9 mouse cellular contexts compared by ENCODE assay signal in the genomic region with DNA sequence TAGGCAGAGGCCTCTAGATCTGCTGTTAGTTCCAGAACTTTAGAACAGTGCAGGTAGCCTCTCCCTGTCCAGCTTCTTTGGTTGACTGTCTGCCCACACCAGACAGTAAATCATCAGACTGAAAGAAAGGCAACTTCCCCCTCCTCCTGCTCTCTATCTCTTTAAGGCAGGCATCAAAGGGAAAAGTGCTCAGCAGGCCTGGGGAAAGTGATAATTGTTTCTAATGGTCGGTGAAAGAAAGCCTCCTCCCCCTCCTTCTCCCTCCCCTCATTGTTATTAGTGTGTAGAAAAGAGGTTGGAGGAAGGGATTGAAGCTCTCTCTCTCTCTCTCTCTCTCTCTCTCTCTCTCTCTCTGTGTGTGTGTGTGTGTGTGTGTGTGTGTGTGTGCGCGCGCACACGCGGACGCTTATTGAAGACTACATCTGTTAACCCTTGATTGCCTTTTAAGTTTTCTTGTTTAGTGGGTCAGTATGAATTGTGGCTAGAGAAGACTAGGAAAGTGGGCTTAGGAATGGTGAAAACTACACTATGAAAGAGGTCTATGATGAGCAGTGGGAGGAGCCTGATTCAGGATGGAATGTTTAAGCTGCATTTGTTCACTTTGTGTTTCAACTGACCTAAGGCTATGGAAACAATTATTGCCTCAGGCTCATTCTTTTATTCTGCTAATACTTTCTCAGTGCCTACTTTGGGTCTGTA.
DNase-seq lines count a peak whose midpoint lies in the region; ATAC-seq and TF ChIP-seq lines count a peak whose summit lies in the region.
"Had no signal": no experiment of that assay in that cellular context is flagged by ENCODE, and none has a peak within 500 bp of the region (broad histone marks: within the 10 kb centered on the region; RNA-seq: fewer than 3 reads in every experiment).

No protein-coding gene starts in this region.

- no peak overlapping the region for H3K9ac ChIP-seq in ES-E14 (ENCODE audit: insufficient read depth, low read depth, low read length, poor library complexity, severe bottlenecking)

- H3K27ac ChIP-seq in ES-E14 (ENCODE audit: insufficient read depth, low read depth, low read length, poor library complexity, severe bottlenecking) = no peak overlapping the region
- peak overlapping the region; percentile 77 for H3K27ac ChIP-seq in hindbrain, embryonic 10.5 days
- H3K27ac ChIP-seq in midbrain, embryonic 10.5 days (replicated peaks) = peak overlapping the region; percentile 71

- no peaks in the 10 kb centered on the region for H3K9me3 ChIP-seq in ES-E14 (ENCODE audit: control insufficient read depth, insufficient read depth, low read depth, low read length)
- H3K9me3 ChIP-seq in hindbrain, embryonic 10.5 days = no peaks in the 10 kb centered on the region
- H3K9me3 ChIP-seq in midbrain, embryonic 10.5 days (replicated peaks) = no peaks in the 10 kb centered on the region

- no peak overlapping the region for H3K4me3 ChIP-seq in ES-E14 (ENCODE audit: insufficient read depth in 1 of 2, low read depth in 1 of 2, low read length in 2 of 2, poor library complexity in 1 of 2, severe bottlenecking in 1 of 2)
- no peak overlapping the region for H3K4me3 ChIP-seq in hindbrain, embryonic 10.5 days
- no peak overlapping the region for H3K4me3 ChIP-seq in midbrain, embryonic 10.5 days

- in situ Hi-C loops in ES-E14 (cut with MboI; ENCODE audit: low sequenced_read_pairs in 2 of 2, unreplicated experiment in 2 of 2) = no loop called here

- no peak for ATAC-seq in frontal cortex, adult (ENCODE audit: low TSS enrichment)
- ATAC-seq in granulocyte monocyte progenitor cell, adult 5-6 weeks (replicated peaks; ENCODE audit: poor library complexity, severe bottlenecking) = no peak

- H3K36me3 ChIP-seq in ES-E14 (ENCODE audit: control insufficient read depth, insufficient read depth, low read length, poor library complexity, severe bottlenecking) = no peaks in the 10 kb centered on the region
- H3K36me3 ChIP-seq in hindbrain, embryonic 10.5 days = no peaks in the 10 kb centered on the region
- H3K36me3 ChIP-seq in midbrain, embryonic 10.5 days = no peaks in the 10 kb centered on the region

- H3K27me3 ChIP-seq in hindbrain, embryonic 10.5 days (ENCODE audit: insufficient read depth, poor library complexity, severe bottlenecking) = peaks cover 10% of the 10 kb centered on the region; the same call in 1 of the 2 replicates
- H3K27me3 ChIP-seq in midbrain, embryonic 10.5 days (ENCODE audit: low read depth, poor library complexity, severe bottlenecking) = peaks cover 79% of the 10 kb centered on the region

- peak; percentile 38 for DNase-seq in ES-E14 (ENCODE audit: low read depth, low spot score)
- peak; percentile 54 for DNase-seq in c-Kit-positive CD71-positive TER-119-negative erythroid progenitor cells, embryonic 14.5 days (ENCODE audit: low read depth)
- DNase-seq in hindbrain, embryonic 10.5 days (ENCODE audit: low spot score) = peak; percentile 43
- DNase-seq in midbrain, embryonic 10.5 days (ENCODE audit: low spot score) = peak; percentile 47
- DNase-seq in cerebellum, postnatal 14 days = no peak
- DNase-seq in left cerebral cortex, adult 18-20 months (ENCODE audit: low spot score in 2 of 2) = no peak
- DNase-seq: heart, postnatal 36 days had no signal

- WGBS in hindbrain, embryonic 10.5 days = 1% methylated on average over 7 of the region's 7 CpGs
- 4% methylated on average over 7 of the region's 7 CpGs for WGBS in midbrain, embryonic 10.5 days

- H3K4me1 ChIP-seq in ES-E14 (ENCODE audit: control insufficient read depth in 2 of 2, insufficient read depth in 2 of 2, low read length in 2 of 2, poor library complexity in 1 of 2) = no peaks in the 10 kb centered on the region
- H3K4me1 ChIP-seq in hindbrain, embryonic 10.5 days (replicated peaks) = peaks cover 29% of the 10 kb centered on the region
- H3K4me1 ChIP-seq in midbrain, embryonic 10.5 days = peaks cover 47% of the 10 kb centered on the region

TF ChIP-seq in ES-E14, 5 proteins besides CTCF, POLR2A, EP300 and RAD21:
- TF ChIP-seq HCFC1 (IDR thresholded peaks at IDR 0.05; ENCODE audit: borderline replicate concordance, insufficient read depth, low read length) (no peak), ZNF384 (IDR thresholded peaks at IDR 0.05; ENCODE audit: low read depth, low read length) (no peak), ZC3H11A (IDR thresholded peaks at IDR 0.05; ENCODE audit: borderline replicate concordance, low read depth, low read length) (no peak), MAFK (IDR thresholded peaks at IDR 0.05; ENCODE audit: insufficient read depth, low read depth, low read length) (no peak), CHD2 (IDR thresholded peaks at IDR 0.05; ENCODE audit: low read depth, low read length) (no peak)
TF ChIP-seq in ES-E14: peak in this region for 0.

Comparison
In these comparisons a context has a peak if more than half of its experiments do, and no peak if none do; other contexts are left out.
1. DNase-seq: peak in ES-E14 (single experiment), c-Kit-positive CD71-positive TER-119-negative erythroid progenitor cells, embryonic 14.5 days (single experiment), hindbrain, embryonic 10.5 days (single experiment) and midbrain, embryonic 10.5 days (single experiment); none in cerebellum, postnatal 14 days (0 of 2) and left cerebral cortex, adult 18-20 months (0 of 2).